Mouse (Mus musculus) layer of hippocampus, adult 8-10 months (tissue): ENCODE results near the gene Mylk4. TPM values are rescaled to one million over a fixed set of nuclear protein-coding genes. Genes with fewer than 3 reads are reported as not detected.
A peak's percentile ranks its signal among the peaks of the same experiment; 100 is the strongest.

Experiments
- DNase-seq, 2 experiments: peaks; one replicate each; pipeline ENCODE4 v3.0.0; 2022; ENCODE audit warnings: low spot score in 2 of 2
- total RNA-seq, 4 experiments: library from RNA; stranded (reverse); gene quantifications; 2 replicates each; pipeline ENCODE4 v1.2.4; 2022

The Mylk4 gene
- total RNA-seq: under 1 TPM in 3 of 4 experiments, not detected in 1; 0.20 to 0.41 (median 0.25) TPM

GRCm38 (mm10) chr13:32783816-32784215, at the start of gene Mylk4:
Mylk4 (minus strand) TSS chr13:32783954.
- no peak for DNase-seq

GRCm38 (mm10) chr13:32833237-32833636, 49.5 kb upstream of the Mylk4 start:
- no peak for DNase-seq

GRCm38 (mm10) chr13:32832776-32833175, 49.0 kb upstream of the Mylk4 start:
- DNase-seq: no peak

- DNase-seq: no peak
Measured at GRCm38 (mm10) chr13:32831505-32832273, 47.9 kb upstream of the Mylk4 start.

- no peak for DNase-seq
Measured at GRCm38 (mm10) chr13:32828886-32829285, 45.1 kb upstream of the Mylk4 start.

GRCm38 (mm10) chr13:32827951-32828350, 44.2 kb upstream of the Mylk4 start:
- DNase-seq: peak in 1 of 2 experiments; percentile 63

- DNase-seq: no peak
Measured at GRCm38 (mm10) chr13:32827111-32827822, 43.5 kb upstream of the Mylk4 start.

GRCm38 (mm10) chr13:32825546-32825945, 41.8 kb upstream of the Mylk4 start:
- no peak for DNase-seq

GRCm38 (mm10) chr13:32824377-32825330, 40.9 kb upstream of the Mylk4 start:
- no peak for DNase-seq

GRCm38 (mm10) chr13:32823126-32823525, 39.4 kb upstream of the Mylk4 start:
- DNase-seq: no peak

GRCm38 (mm10) chr13:32821671-32822070, 37.9 kb upstream of the Mylk4 start:
- DNase-seq: no peak

- no peak for DNase-seq
Measured at GRCm38 (mm10) chr13:32819926-32820325, 36.2 kb upstream of the Mylk4 start.

- no peak for DNase-seq
Measured at GRCm38 (mm10) chr13:32819241-32819640, 35.5 kb upstream of the Mylk4 start.

- no peak for DNase-seq
Measured at GRCm38 (mm10) chr13:32807624-32808023, 23.9 kb upstream of the Mylk4 start.

GRCm38 (mm10) chr13:32806820-32807219, 23.1 kb upstream of the Mylk4 start:
- no peak for DNase-seq

GRCm38 (mm10) chr13:32803701-32804345, 20.1 kb upstream of the Mylk4 start:
- no peak for DNase-seq

GRCm38 (mm10) chr13:32802259-32803081, 18.7 kb upstream of the Mylk4 start, which contains the start of gene D930007J09Rik:
D930007J09Rik (minus strand) TSS chr13:32802849.
- peak; percentile 31 to 36 for DNase-seq

- peak; percentile 99 for DNase-seq
Measured at GRCm38 (mm10) chr13:32801693-32802221, 18.0 kb upstream of the Mylk4 start, which contains the start of gene Wrnip1. Wrnip1 (plus strand) TSS chr13:32802038.

GRCm38 (mm10) chr13:32800859-32801258, 17.1 kb upstream of the Mylk4 start:
- no peak for DNase-seq

- DNase-seq: no peak
Measured at GRCm38 (mm10) chr13:32799131-32799530, 15.4 kb upstream of the Mylk4 start.
